In genomic region chr4:47419268-47419973, GRCm38 (mm10) we compare ENCODE assay signal across 9 mouse cellular contexts. TPM values are rescaled to one million over a fixed set of nuclear protein-coding genes. Genes with fewer than 3 reads are reported as not detected.
A peak's percentile ranks its signal among the peaks of the same experiment; 100 is the strongest.
DNase-seq lines count a peak whose midpoint lies in the region; ATAC-seq and TF ChIP-seq lines count a peak whose summit lies in the region.
"Had no signal": no experiment of that assay in that cellular context is flagged by ENCODE, and none has a peak within 500 bp of the region (broad histone marks: within the 10 kb centered on the region; RNA-seq: fewer than 3 reads in every experiment).

No protein-coding gene starts in this region.

- H3K9me3 ChIP-seq in liver, embryonic 14.5 days (ENCODE audit: control insufficient read depth, low read length), result no peaks in the 10 kb centered on the region
- no peaks in the 10 kb centered on the region for H3K9me3 ChIP-seq in liver, embryonic 11.5 days (ENCODE audit: control insufficient read depth, low read length)
- no peaks in the 10 kb centered on the region for H3K9me3 ChIP-seq in hindbrain, postnatal 0 days (ENCODE audit: low read length)
- H3K9me3 ChIP-seq: heart, embryonic 15.5 days had no signal

- H3K9ac ChIP-seq in liver, embryonic 14.5 days (replicated peaks), result no peak overlapping the region
- no peak overlapping the region for H3K9ac ChIP-seq in liver, embryonic 11.5 days (ENCODE audit: low read depth, low read length)
- H3K9ac ChIP-seq in hindbrain, postnatal 0 days (replicated peaks; ENCODE audit: low read length), result no peak overlapping the region
- H3K9ac ChIP-seq: heart, embryonic 15.5 days had no signal

- no peak for TF ChIP-seq EP300 in liver, embryonic 14.5 days (IDR thresholded peaks at IDR 0.05; ENCODE audit: low read depth)

- peaks cover 0 to 8% of the 10 kb centered on the region in 2 experiments; a peak in 2 of 4 replicates for H3K4me1 ChIP-seq in liver, embryonic 14.5 days (replicated peaks; ENCODE audit: control insufficient read depth in 2 of 2, insufficient read depth in 2 of 2, low read length in 1 of 2)
- 0 out of 2 replicates have a peak, but pooled peaks cover 7% of the 10 kb centered on the region for H3K4me1 ChIP-seq in liver, embryonic 11.5 days (replicated peaks; ENCODE audit: control insufficient read depth, insufficient read depth, low read length)
- no peaks in the 10 kb centered on the region for H3K4me1 ChIP-seq in hindbrain, postnatal 0 days (ENCODE audit: insufficient read depth, low read length)

- peak; percentile 72 for TF ChIP-seq CTCF in liver, embryonic 14.5 days (IDR thresholded peaks at IDR 0.05; ENCODE audit: low read depth)
- peak; percentile 81 for TF ChIP-seq CTCF in hindbrain, postnatal 0 days (IDR thresholded peaks at IDR 0.05; ENCODE audit: low read depth)

- DNase-seq in adrenal gland, postnatal 10 days, result peak; percentile 31
- no peak for DNase-seq in adrenal gland, postnatal 14 days
- no peak for DNase-seq in liver, embryonic 14.5 days (ENCODE audit: low read depth in 3 of 3, low spot score in 3 of 3)
- DNase-seq in liver, embryonic 11.5 days (ENCODE audit: low spot score), result no peak
- DNase-seq in c-Kit-negative CD71-positive TER-119-positive erythroid progenitor cells, embryonic 14.5 days (ENCODE audit: low read depth, low spot score), result peak; percentile 8
- peak; percentile 74 for DNase-seq in hindbrain, postnatal 0 days (ENCODE audit: low spot score)
- DNase-seq in splenic B cell, adult 2 months (ENCODE audit: low read depth, low spot score), result peak; percentile 53
- no peak for DNase-seq in frontal cortex, postnatal 14 days (ENCODE audit: low spot score in 2 of 2)

- ATAC-seq in liver, embryonic 14.5 days (ENCODE audit: insufficient read depth), result no peak
- ATAC-seq in liver, embryonic 11.5 days (replicated peaks; ENCODE audit: low FRiP score), result no peak
- 0 out of 2 replicates have a peak, but pooled peaks have one; percentile 46 for ATAC-seq in hindbrain, postnatal 0 days

- H3K4me2 ChIP-seq in liver, embryonic 14.5 days (ENCODE audit: low read depth), result no peak overlapping the region
- no peak overlapping the region for H3K4me2 ChIP-seq in liver, embryonic 11.5 days
- H3K4me2 ChIP-seq in hindbrain, postnatal 0 days (ENCODE audit: low read depth, low read length), result no peak overlapping the region; the same call in 1 of the 2 replicates
- H3K4me2 ChIP-seq: heart, embryonic 15.5 days had no signal

- H3K27me3 ChIP-seq in liver, embryonic 14.5 days (ENCODE audit: control insufficient read depth, insufficient read depth, low read length), result no peaks in the 10 kb centered on the region
- no peaks in the 10 kb centered on the region for H3K27me3 ChIP-seq in liver, embryonic 11.5 days (replicated peaks; ENCODE audit: control insufficient read depth, insufficient read depth, low read length)
- no peaks in the 10 kb centered on the region for H3K27me3 ChIP-seq in hindbrain, postnatal 0 days (ENCODE audit: insufficient read depth, low read length)
- H3K27me3 ChIP-seq in splenic B cell, adult 2 months (ENCODE audit: control insufficient read depth, insufficient read depth, low read length, poor library complexity, severe bottlenecking), result no peaks in the 10 kb centered on the region
- H3K27me3 ChIP-seq: heart, embryonic 15.5 days had no signal

- H3K36me3 ChIP-seq in liver, embryonic 14.5 days (replicated peaks; ENCODE audit: control insufficient read depth, insufficient read depth, low read depth), result no peaks in the 10 kb centered on the region
- no peaks in the 10 kb centered on the region for H3K36me3 ChIP-seq in liver, embryonic 11.5 days (ENCODE audit: control insufficient read depth, insufficient read depth, low read length)
- no peaks in the 10 kb centered on the region for H3K36me3 ChIP-seq in hindbrain, postnatal 0 days (ENCODE audit: insufficient read depth, low read length)
- no peaks in the 10 kb centered on the region for H3K36me3 ChIP-seq in splenic B cell, adult 2 months (ENCODE audit: control insufficient read depth, insufficient read depth, low read length, poor library complexity, severe bottlenecking)

- WGBS in liver, embryonic 14.5 days (ENCODE audit: insufficient replicate concordance), result 22% methylated on average over 9 of the region's 9 CpGs
- WGBS in liver, embryonic 11.5 days, result 29% methylated on average over 9 of the region's 9 CpGs
- 29% methylated on average over 9 of the region's 9 CpGs for WGBS in hindbrain, postnatal 0 days

- H3K27ac ChIP-seq in liver, embryonic 14.5 days, result no peak overlapping the region
- H3K27ac ChIP-seq in liver, embryonic 11.5 days (ENCODE audit: low read depth, low read length), result no peak overlapping the region
- no peak overlapping the region for H3K27ac ChIP-seq in hindbrain, postnatal 0 days

- no peak overlapping the region for H3K4me3 ChIP-seq in liver, embryonic 14.5 days (ENCODE audit: insufficient read depth in 1 of 2, low read depth in 2 of 2, low read length in 2 of 2)
- H3K4me3 ChIP-seq in liver, embryonic 11.5 days (ENCODE audit: low read depth, low read length), result no peak overlapping the region
- no peak overlapping the region for H3K4me3 ChIP-seq in hindbrain, postnatal 0 days (ENCODE audit: low read length)
- H3K4me3 ChIP-seq: heart, embryonic 15.5 days had no signal

RNA-seq across cellular contexts. Expression of gene Alg2, which starts 54.7 kb away (rescaled TPM):
- 10 to 100 TPM; 68.8 to 83.3 TPM for total RNA-seq in adrenal gland, postnatal 10 days (2021)
- total RNA-seq in adrenal gland, postnatal 14 days (2021), result 92.9 and 115 TPM in 2 replicates
- polyA plus RNA-seq in liver, embryonic 14.5 days (2012; rRNA removed), result 5.0 and 5.9 TPM in 2 replicates
- 12.0 and 12.8 TPM in 2 replicates for polyA plus RNA-seq in liver, embryonic 14.5 days (2014; fragmentation: Nextera tagmentation; extraction: Ambion mirVana)
- polyA plus RNA-seq in liver, embryonic 11.5 days (2014; fragmentation: Nextera tagmentation; extraction: Ambion mirVana), result 44.5 and 46.3 TPM in 2 replicates
- 212 and 217 TPM in 2 replicates for total RNA-seq in hindbrain, postnatal 0 days (2014; rRNA removed)
- polyA plus RNA-seq in hindbrain, postnatal 0 days (2015; fragmentation: Nextera tagmentation; extraction: Ambion mirVana), result 265 and 288 TPM in 2 replicates

RNA-seq across cellular contexts. Expression of gene Sec61b, which starts 55.0 kb away (rescaled TPM):
- total RNA-seq in adrenal gland, postnatal 10 days (2021), result 100 to 1,000 TPM; 149 to 186 TPM
- total RNA-seq in adrenal gland, postnatal 14 days (2021), result 194 and 208 TPM in 2 replicates
- polyA plus RNA-seq in liver, embryonic 14.5 days (2012; rRNA removed), result 177 and 257 TPM in 2 replicates
- polyA plus RNA-seq in liver, embryonic 14.5 days (2014; fragmentation: Nextera tagmentation; extraction: Ambion mirVana), result 266 and 271 TPM in 2 replicates
- 373 and 390 TPM in 2 replicates for polyA plus RNA-seq in liver, embryonic 11.5 days (2014; fragmentation: Nextera tagmentation; extraction: Ambion mirVana)
- 211 and 228 TPM in 2 replicates for total RNA-seq in hindbrain, postnatal 0 days (2014; rRNA removed)
- 247 and 259 TPM in 2 replicates for polyA plus RNA-seq in hindbrain, postnatal 0 days (2015; fragmentation: Nextera tagmentation; extraction: Ambion mirVana)

Comparison
In these comparisons a context has a peak if more than half of its experiments do, and no peak if none do; other contexts are left out.
1. DNase-seq: peak in adrenal gland, postnatal 10 days (single experiment), c-Kit-negative CD71-positive TER-119-positive erythroid progenitor cells, embryonic 14.5 days (single experiment), hindbrain, postnatal 0 days (single experiment) and splenic B cell, adult 2 months (single experiment); none in adrenal gland, postnatal 14 days (single experiment), liver, embryonic 14.5 days (0 of 3), liver, embryonic 11.5 days (single experiment) and frontal cortex, postnatal 14 days (0 of 2).